Mouse (Mus musculus) gastrocnemius, postnatal 14 days (tissue): ENCODE measurements around the gene Blvrb. TPM values are rescaled to one million over a fixed set of nuclear protein-coding genes. Genes with fewer than 3 reads are reported as not detected.
"Not testable (repeated sequence)": the region's sequence is repeated elsewhere in the genome, so short reads cannot be mapped to it uniquely, and the experiment has no call there.

Source experiments
- DNase-seq: peaks from one replicate; pipeline ENCODE4 v3.0.0; 2021; ENCODE audit warnings: mixed read lengths
- intact Hi-C: fragments of 180-260 bp; cut with DNase I; formaldehyde crosslinking; loops from one replicate; pipeline ENCODE4 v1.15.1; 2025; ENCODE audit warnings: low total_unique reads
- total RNA-seq, 2 experiments: library from RNA; stranded (reverse); gene quantifications; 2 replicates each; pipeline ENCODE4 v1.2.3; 2021

Gene Blvrb
- total RNA-seq, 2 experiments from 2014 or later, result 11.8 to 15.9 TPM

DNA sequence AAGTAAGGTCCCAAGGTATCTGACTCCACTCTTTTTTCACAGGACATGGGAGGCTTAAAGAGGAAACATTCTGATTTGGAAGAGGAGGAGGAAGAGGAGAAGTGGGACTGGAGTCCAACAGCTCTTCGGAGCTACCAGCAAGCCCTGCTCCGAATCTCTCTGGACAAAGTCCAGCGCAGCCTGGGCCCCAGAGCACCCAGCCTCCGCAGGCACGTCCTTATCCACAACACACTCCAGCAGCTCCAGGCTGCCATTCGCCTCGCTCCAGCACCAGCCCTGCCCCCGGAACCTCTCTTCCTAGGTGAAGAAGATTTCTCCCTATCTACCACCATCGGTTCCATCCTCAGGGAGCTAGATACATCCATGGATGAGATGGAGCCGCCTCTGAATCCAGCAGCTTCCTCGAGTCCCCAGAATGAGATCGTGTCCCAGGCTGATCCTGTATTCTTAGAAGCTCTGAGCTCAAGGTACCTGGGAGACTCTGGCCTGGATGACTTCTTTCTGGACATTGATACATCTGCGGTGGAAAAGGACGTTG, 28.4 kb downstream of the Blvrb start:
- intact Hi-C loops, result loop anchor here (10.0 kb wide), 1 partner anchor 49 kb away; the partner anchor contains the start of gene Hipk4
- no peak for DNase-seq

DNA sequence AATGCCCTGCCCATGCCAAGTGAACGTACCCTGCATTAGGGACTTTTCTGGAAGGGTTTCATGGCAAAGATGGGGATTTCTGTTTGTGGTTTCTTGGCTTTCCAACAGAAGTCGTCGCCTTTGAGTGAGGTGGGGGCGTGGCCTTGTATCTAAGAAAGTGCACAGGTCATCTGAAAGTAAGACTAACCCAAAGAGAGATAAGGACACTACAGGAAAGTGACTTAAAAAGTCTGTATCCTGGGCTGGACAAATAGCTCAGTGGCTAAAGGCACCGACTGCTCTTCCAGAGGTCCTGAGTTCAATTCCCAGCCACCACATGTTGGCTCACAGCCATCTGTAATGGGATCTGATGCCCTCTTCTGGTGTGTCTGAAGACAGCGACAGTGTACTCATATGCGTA, 30.8 kb downstream of the Blvrb start:
- intact Hi-C loops, result loop anchor here (10.0 kb wide), 1 partner anchor 46 kb away; the partner anchor contains the start of gene Hipk4

DNA sequence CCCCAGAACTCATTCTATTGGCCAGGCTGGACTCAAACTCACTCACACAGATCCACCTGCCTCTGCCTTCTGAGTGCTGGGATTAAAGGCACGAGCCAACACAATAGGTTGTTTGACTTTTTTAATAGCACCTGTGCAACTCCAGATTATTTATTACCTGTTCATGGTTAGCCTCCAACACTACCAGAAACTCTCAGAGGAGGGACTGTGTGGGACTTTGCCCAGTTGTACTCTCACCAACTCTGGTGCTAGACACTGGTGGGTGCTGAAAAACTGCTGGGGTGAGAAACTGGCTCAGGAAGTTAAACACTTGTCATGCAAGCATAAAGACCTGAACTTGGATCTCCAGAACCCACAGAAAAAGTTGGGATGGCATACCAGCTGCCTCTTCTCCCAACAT, 32.0 kb downstream of the Blvrb start:
- no peak for DNase-seq
- intact Hi-C loops, result loop anchor here (10.0 kb wide), 1 partner anchor 45 kb away; the partner anchor contains the start of gene Hipk4

More for the DNA sequence above, 30.8 kb downstream of the Blvrb start:
- no peak for DNase-seq

DNA sequence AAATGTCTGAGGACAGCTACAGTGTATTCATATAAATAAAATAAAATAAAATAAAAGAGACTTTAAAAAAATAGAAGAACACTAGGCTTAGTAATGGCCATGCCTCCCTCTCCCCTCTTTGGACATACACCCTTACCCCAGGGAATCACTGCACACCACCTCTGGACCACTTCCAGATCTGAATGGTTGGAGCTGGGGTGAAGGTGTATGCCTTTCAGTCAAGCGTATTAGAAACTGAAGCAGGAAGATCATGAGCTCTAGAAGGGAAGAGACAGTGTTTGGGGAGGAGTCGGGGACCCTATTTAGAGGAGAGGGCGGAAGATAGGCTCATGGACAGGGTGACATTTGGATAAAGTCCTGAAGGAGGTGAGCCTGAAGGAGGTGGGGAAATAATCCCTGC, 32.7 kb downstream of the Blvrb start:
- intact Hi-C loops, result no loop called here
- no peak for DNase-seq

DNA sequence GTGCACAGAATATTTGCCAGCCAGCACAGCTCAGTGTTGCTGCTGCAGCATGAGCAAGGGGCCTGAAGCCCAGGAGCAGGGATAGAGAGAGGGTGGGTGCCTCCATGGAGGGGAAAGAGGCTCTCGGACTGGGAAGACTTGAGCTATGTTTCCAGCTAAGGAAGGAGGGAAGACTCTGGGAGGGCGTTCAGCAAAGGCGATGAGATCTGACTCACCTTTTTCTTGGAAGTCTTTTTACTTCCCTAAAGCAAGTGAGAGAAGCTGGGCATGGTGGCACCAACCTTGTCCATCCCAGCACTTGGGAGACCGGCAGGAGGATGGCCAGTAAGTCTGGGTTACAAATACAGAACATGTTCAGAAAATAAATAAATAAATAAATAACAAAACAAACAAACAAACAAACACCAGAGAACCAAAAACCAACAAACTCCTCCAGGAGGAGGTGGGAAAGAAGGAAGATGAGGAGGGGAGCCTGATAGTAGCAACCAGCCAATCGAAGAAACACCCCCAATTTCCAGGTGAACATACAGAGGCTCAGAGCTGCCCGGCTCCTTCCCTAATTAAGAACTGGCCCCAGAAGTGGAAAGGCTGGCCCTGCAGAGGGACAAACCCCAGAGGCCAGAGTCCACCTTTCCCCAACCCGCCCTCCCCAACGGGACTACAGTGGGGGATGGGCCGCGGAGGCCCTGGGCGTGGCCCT, 33.3 kb downstream of the Blvrb start:
- intact Hi-C loops, result no loop called here
- no peak for DNase-seq

DNA sequence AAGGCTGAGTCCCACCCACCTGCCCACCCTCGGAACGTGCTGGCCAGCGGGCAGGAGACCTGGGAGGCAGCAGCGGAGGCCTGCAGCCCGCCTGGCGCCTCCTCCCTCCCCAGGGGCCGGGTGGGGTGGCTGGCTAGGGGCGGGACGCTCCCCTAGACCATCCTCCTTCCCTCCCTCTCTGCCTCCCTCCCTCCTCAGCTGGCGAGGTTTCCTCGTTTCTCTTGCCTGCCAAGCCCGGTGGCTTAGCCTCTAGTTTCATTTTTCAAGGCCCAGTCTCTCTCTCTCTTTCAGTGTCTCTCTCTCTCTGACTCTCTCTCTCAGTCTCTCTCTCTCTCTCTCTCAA, 33.8 kb downstream of the Blvrb start:
- DNase-seq, result peak; percentile 96
- intact Hi-C loops, result no loop called here

DNA sequence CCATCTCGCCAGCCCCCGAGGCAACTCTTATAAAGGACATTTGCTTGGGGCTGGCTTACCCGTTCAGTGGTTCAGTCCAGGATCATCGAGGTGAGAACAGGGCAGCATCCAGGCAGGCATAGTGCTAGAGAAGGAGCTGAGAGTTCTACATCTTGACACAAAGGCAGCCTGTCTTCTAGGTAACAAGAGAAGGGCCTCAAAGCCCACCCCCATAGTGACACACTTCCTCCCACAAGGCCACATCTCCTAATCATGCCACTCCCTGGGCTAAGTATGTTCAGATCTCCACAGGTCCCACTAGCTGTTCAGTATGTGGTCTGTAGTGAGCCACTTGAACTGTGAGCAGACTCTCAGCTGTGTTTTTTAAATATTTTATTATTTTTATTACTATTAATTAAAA, 36.1 kb downstream of the Blvrb start:
- intact Hi-C loops, result no loop called here

DNA sequence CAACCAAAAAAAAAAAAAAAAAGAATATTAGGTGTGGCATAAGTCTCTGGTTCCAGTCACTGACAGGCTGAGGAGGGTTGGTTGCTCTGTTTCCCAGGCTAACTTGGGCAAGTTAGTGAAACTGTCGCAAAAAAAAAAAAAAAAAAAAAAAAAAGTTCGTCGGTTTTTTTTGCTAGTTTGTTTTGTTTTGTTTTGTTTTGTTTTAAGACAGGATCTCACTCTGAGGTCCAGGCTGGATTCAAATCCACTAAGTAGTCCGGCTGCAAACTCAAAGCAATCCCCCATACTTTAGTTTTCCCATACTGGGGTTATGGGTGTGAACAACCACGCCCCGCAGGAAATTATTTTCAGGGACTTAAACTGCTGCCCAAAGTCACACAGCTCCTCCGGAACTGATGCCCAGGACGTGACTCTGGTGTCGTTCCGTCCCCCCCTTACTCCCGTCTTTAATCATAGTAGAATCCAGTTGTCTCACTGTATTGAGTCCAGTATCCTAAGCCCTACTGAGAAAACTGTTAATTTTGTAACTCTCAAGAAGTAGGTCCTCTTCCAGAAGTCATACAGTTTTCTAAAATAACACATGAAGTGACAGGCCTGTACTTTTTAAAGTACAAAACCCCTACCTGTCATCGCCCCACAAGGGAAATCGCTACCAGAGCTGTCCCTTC, 38.5 kb downstream of the Blvrb start:
- intact Hi-C loops, result no loop called here
- DNase-seq, result peak; percentile 29

More for the DNA sequence above, 36.1 kb downstream of the Blvrb start:
- DNase-seq, result no peak

DNA sequence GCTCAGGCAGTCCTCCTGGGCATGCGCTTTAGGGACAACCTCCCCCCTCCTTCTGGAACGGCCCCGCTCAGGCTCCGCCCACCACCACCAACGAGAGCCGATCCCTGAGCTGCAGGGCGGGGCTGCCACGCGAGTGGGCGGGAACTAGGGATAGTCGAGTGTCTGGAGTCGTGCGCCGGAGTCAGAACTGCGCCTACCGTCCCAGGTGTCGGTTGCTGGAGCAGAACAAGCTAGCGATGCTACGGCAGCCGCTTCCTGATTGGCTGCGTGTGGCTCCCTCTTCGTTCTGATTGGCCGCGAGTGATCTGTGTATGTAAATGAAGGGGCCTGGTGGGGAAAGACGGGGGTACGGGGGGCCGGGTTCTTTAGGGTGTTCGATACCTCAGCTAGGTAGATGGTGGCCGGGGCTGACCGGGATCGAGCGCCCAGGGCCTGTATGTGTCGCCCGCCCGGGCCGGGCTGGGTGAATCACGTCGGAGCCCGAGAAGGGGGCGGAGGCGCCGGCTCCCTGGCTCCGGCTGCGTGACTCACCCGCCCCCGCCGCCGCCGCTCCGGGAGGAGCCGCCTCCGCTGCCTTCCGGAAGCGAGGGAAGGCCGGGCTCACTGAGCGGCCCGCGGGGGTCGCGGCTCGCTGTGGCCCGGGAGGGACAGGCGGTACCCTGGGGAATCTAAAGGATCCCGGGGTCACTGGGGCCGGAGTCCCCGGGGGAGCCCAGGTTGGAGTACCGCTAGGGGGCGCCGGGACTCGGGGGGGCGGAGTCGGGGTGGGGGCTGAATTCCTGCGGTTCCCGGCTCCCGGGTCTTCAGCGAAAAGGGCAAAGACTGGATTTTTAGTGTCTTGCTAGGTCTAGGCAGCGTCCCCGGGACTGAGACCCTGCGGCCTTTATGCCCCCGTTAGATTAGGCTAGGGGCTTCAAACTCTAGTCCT, 39.3 kb downstream of the Blvrb start, which contains the start of gene Sertad1:
Gene Sertad1 (plus strand): TSS at position 141 of the 928 bp plus-strand sequence.
- peak; percentile 100 for DNase-seq
- intact Hi-C loops, result no loop called here

DNA sequence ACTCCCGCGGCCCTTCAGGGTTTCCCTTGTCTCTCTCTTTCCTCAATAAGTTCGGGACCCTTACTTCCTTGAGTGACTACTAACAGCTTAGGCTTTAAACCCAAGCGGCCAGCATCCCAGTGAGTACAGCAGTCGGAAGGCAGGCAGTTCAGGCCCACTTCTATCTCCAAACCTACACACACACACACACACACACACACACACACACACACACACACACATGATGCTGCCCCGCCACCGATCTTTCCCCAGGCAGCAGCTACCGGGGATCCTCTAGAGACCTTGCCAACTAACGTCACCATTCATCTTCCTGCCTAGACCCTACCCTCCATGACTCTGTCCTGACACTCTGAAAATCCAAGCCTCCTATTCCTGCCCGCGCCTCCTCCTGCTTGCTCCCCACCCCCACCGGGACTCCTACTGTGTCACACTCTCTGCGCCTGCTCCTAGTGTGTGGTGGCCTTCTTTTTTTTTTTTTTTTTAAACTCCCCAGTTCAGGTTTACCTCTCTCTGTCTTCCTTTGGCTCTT, 40.0 kb downstream of the Blvrb start:
- intact Hi-C loops, result no loop called here
- peak; percentile 77 for DNase-seq

DNA sequence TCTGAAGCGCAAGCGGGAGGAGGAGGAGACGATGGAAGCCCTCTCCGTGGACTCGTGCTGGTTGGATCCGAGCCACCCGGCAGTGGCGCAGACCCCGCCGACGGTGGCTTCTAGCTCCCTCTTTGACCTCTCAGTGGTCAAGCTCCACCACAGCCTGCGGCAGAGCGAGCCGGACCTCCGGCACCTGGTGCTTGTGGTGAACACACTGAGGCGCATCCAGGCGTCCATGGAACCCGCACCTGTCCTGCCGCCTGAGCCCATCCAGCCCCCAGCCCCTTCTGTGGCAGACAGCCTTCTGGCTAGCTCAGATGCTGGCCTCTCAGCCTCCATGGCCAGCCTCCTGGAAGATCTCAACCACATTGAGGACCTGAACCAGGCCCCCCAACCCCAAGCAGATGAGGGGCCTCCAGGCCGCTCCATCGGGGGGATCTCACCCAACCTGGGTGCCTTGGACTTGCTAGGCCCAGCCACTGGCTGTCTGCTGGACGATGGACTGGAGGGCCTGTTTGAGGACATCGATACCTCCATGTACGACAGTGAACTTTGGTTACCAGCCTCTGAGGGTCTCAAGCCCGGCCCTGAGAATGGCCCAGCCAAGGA, 41.6 kb downstream of the Blvrb start:
- intact Hi-C loops, result no loop called here
- peak; percentile 22 for DNase-seq

DNA sequence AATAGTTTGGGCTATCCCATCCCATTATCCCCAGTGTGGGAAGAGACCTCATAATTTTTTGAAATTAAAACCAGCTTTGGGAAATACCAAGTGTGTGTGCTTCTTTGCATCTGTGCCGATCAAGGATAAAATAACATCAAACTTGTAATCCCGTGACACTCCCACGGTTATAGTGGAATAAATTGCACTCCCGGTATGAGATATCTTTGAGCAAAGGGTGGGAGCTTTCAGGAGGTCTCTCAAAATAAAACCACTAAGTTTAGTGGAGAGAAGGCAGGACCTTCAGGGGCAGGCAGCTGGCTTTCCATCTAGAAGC, 42.4 kb downstream of the Blvrb start:
- DNase-seq, result no peak
- intact Hi-C loops, result no loop called here

DNA sequence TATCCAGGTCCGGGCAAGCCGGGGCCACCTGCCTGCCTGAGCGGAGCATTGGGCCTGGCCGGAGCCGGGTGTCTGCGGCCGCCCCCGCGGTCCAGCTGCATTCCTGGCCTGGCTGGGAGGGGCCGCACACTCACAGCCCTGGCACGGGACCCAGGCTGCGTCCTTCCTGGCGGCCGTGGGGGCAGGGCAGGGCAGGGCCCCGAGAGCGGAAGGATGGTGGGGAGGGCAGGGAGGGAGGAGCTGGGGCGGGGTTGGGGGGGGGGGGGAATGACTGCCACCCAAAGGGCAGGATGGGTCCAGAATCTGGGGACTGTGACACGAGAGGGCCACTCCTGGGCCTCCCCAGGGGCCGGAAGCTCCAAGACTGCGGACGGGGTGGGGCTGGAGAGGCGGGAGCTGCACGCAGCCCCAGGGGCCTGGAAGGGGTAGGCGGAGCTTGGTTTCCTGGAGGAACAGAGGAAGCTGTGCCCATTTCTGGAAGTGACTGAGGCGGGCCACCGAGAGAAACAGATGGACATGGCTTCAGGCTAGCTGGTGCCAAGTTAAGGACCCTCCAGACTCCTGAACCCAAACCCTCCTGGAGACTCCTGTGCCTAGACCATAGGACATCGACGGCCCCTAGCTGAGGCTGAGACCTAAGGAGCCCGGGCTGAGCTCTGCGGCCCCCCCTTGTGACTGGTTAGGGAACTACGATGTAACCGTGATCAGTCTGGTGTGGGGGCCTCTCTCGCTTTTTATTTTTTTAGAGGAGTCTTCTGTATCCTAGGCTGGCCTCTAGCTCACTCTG, 43.0 kb downstream of the Blvrb start:
- peak; percentile 97 for DNase-seq
- intact Hi-C loops, result no loop called here

DNA sequence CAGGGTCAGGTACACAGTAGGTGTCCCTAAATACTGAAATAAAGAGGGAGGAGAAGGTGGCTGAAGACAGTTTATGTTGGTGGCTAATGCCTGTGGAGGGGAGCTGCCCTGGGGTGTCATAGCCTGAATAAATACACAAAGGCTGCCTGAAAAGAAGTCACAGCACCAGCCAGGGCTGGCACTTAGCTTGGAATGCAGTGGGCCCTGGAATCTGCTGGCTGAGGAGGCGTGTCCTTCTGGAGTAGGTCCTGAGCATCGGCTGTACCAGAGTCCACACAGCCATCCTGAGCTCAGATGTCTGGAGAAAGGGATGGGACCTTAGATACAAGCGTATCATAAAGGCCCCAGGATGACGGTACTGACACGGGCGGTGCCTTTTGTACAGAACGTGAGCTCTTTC, 44.1 kb downstream of the Blvrb start:
- intact Hi-C loops, result no loop called here

DNA sequence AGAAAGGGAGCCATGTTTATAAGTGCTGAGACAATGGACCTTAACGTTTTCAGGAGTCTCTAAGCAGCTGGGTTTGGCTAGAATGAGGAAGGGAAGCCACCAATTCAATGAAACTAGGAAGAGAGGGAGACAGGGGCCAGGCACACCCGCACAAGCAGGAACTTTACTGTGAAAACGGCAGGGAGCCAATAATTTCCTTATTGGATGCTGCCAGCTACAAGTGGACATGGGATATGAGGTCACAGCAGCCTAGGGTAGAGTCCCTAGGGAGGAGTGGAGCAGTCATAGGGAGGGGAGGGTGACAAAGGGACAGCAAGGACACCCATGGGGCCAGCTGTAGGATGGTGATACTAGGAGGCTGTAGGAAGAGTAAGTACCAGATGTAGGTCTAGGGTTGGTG, 45.2 kb downstream of the Blvrb start:
- DNase-seq, result no peak
- intact Hi-C loops, result no loop called here

More for the DNA sequence above, 44.1 kb downstream of the Blvrb start:
- DNase-seq, result no peak

DNA sequence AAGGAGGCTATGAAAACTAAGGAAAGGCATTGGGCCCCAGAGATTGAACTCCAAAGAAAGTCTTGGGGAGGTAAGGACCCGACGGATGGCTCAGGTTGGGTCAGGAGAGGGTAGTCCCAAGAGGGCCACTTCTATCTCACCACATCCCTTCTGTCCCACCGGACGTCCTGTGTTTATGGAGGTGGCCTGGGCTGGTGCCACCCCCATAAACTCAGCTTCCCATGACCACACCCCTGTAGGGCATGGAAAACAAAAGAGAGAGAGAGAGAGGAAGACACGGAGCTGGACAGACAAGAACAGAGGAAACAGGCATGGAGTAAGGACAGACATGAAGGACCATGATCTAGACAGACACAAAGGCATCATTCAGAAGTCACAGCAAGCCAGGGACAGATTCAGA, 45.7 kb downstream of the Blvrb start:
- intact Hi-C loops, result no loop called here

DNA sequence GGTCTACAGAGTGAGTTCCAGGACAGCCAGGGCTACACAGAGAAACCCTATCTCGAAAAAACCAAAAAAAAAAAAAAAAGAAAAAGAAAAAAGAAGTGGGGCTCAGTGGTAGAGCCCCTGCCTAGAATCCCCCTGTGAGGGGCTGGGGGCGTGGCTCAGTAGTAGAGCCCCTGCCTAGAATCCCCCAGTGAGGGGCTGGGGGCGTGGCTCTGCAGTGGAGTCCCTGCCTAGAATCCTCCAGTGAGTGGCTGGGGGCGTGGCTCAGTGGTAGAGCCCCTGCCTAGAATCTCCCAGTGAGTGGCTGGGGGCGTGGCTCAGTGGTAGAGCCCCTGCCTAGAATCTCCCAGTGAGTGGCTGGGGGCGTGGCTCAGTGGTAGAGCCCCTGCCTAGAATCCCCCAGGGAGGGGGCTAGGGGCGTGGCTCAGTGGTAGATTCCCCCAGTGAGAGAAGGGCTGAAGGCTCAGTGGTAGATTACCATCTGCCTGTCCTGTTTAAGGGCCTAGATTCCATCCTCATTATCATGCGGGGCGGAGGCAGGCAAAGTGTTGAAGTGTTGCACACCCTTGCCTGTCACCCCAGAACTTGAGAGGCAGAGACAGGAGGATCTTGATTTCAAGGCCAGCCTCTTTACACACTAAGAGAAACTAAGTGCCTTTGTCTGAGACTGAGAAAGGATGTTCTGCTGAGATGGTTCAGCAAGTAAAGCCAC, 47.0 kb downstream of the Blvrb start:
- intact Hi-C loops, DNase-seq: not testable (repeated sequence)

More for the DNA sequence above, 45.7 kb downstream of the Blvrb start:
- DNase-seq, result no peak

DNA sequence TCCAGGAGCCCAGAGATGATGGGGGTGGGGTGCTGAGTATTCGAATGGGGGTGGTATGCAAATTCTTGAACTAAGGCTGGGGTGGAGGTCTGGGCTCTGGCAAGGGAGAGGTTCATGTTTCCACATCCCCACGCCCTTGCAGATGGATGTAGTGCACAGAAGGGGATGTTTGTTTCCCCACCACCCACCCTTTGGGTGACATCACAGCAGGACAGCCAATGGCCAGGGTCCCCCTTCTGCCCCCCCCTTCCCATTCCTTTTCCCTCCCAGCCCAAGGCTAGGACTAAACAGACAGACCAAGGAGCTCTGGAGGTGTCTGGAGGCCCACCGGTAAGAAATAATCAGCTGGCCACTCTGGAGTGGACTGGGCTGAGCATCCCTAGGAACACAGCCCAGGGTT, 51.3 kb downstream of the Blvrb start, which contains the start of gene Prx:
Gene Prx (plus strand): TSS at position 289 of the 400 bp plus-strand sequence.
- intact Hi-C loops, result no loop called here
- DNase-seq, result no peak
